Mouse (Mus musculus): Measurements from ENCODE around the gene Hspb6. TPM values are rescaled to one million over a fixed set of nuclear protein-coding genes. Genes with fewer than 3 reads are reported as not detected.

The Hspb6 gene
- polyA plus RNA-seq, 1 experiment from 2014 or later, result 4.4 TPM

DNA sequence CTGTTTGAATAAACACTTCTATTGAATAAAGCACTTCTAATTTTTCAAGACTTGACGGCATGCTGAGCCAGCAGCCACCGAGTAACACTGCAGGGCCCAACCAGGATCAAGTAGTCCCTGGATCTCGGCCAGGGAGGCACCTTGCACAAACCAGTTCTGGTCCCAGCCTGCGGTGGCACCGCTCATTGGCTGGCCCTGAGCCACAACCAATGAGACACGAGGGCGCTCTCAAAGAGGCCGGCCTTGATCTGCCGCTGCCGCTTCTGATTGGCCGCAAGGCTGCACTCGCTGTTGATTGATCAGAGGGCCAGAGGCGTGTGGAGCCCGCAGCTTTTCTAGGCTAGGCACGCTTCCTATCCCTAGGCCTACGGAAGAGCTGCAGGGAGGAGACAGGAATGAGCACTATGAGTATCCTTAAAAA is 48.0 kb downstream of the Hspb6 start:
- ATAC-seq (ENCODE audit: low read depth) (peak; percentile 97), DNase-seq (peak; percentile 81)
- Histone ChIP-seq H3K27ac (no peak overlapping the region), H3K4me2 (peak overlapping the region; percentile 50), H3K36me3 (no peaks in the 10 kb centered on the region), H3K9me3 (replicated peaks) (no peaks in the 10 kb centered on the region), H3K9ac (peak overlapping the region; percentile 49; the same call in 1 of the 2 replicates), H3K27me3 (peaks cover 4% of the 10 kb centered on the region; the same call in 1 of the 2 replicates), H3K4me1 (replicated peaks) (peaks cover 16% of the 10 kb centered on the region), H3K4me3 (replicated peaks) (no peak overlapping the region)
- WGBS (ENCODE audit: insufficient replicate concordance), result 3% methylated on average over 16 of the region's 16 CpGs

DNA sequence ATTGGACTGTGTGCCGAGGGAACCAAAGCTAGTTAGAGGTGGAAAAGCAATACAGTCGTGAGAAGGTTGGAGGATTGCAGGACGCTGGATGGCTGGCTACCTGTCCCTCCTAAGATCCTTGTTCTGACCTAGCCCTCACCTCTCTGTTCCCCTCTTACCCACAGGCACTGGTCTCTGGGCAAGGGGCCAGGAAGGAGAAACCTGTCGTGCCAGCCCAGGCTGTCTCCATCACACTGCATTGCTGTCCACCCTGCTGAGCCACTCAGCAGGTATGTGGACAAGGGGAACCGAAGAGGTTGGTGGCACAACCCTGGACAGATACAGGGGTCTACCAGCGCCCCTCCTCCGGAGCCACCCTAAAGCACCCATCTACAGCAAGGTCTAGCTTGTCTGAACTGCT is 48.7 kb downstream of the Hspb6 start:
- Histone ChIP-seq H3K4me2 (peak overlapping the region; percentile 50; the same call in 1 of the 2 replicates), H3K9me3 (replicated peaks) (no peaks in the 10 kb centered on the region), H3K4me1 (replicated peaks) (peaks cover 15% of the 10 kb centered on the region), H3K27ac (no peak overlapping the region), H3K27me3 (no peaks in the 10 kb centered on the region), H3K4me3 (replicated peaks) (no peak overlapping the region), H3K36me3 (no peaks in the 10 kb centered on the region), H3K9ac (peak overlapping the region; percentile 49; the same call in 1 of the 2 replicates)
- DNase-seq (no peak), ATAC-seq (ENCODE audit: low read depth) (no peak)
- WGBS (ENCODE audit: insufficient replicate concordance), result 70% methylated on average over 7 of the region's 7 CpGs

DNA sequence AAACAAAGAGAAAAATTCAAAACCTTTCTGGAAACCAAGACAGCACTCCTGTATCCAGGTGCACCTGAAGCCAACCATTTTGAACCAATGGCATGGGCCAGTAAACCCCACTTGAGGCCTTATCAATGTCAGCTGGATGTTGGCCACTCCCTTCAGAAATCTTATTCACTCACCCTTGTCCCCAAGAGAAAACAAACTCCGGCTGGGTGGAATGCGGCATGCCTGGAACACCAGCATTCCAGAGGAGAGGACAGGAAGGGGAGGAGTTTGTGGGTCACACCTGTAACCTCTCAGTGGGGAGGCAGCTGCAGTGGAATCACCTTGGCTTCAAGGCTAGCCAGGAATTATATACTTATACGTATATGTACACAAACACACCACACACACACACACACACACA is 50.6 kb downstream of the Hspb6 start:
- Histone ChIP-seq H3K4me1 (replicated peaks) (peaks cover 15% of the 10 kb centered on the region), H3K27ac (no peak overlapping the region), H3K4me3 (replicated peaks) (no peak overlapping the region), H3K9ac (no peak overlapping the region), H3K27me3 (0 out of 2 replicates have a peak, but pooled peaks cover 4% of the 10 kb centered on the region), H3K4me2 (no peak overlapping the region), H3K9me3 (replicated peaks) (no peaks in the 10 kb centered on the region), H3K36me3 (no peaks in the 10 kb centered on the region)
- DNase-seq (no peak), ATAC-seq (ENCODE audit: low read depth) (no peak)
- 42% methylated on average over 3 of the region's 3 CpGs for WGBS (ENCODE audit: insufficient replicate concordance)

DNA sequence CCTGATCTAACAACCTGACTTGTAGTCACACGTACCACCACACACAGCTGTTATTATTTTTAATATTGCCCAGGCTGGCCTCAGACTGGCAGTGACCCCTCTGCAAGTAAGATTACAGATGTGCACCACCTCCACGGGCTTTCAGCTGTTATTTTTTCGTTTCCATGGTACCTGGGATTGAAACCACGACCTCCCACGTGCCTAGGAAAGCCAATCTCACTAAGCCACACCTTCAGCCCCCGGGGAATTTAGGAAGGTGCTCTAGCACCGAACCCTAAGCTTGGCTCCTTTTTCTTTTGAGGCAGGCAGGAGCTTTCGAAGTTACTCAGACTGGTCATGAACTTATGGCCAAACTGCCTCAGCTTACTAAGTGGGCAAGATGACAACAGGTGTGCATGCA is 52.4 kb downstream of the Hspb6 start:
- ATAC-seq (ENCODE audit: low read depth), result no peak
- H3K27me3 ChIP-seq, result peaks cover 4% of the 10 kb centered on the region; the same call in 1 of the 2 replicates
- no peak overlapping the region for H3K4me2 ChIP-seq
- H3K27ac ChIP-seq, result no peak overlapping the region
- 46% methylated on average over 8 of the region's 8 CpGs for WGBS (ENCODE audit: insufficient replicate concordance)
- no peak overlapping the region for H3K9ac ChIP-seq
- peaks cover 14% of the 10 kb centered on the region for H3K4me1 ChIP-seq (replicated peaks)
- no peaks in the 10 kb centered on the region for H3K36me3 ChIP-seq
- no peak overlapping the region for H3K4me3 ChIP-seq (replicated peaks)
- DNase-seq, result no peak
- no peaks in the 10 kb centered on the region for H3K9me3 ChIP-seq (replicated peaks)

DNA sequence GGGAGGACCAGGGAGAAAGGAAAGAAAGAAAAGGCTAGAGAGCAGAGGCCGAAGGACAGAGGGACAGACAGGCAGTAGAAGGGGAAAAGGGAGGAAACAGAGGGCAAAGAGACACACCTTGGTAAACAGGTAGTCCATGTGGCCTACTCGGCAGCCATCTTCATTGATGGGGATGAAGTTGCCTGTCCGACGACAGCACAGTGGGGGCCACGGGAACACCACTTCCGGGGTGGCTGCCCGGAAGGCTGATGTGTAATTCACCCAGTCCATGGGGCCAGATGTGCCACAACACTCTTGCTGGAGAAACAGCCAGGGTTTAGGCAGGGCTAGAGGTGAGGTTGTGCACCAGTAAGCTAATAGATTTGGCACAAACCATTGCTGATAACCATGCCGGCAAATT is 53.0 kb downstream of the Hspb6 start:
- 76% methylated on average over 8 of the region's 8 CpGs for WGBS (ENCODE audit: insufficient replicate concordance)
- H3K27me3 ChIP-seq, result peaks cover 4% of the 10 kb centered on the region; the same call in 1 of the 2 replicates

More for the DNA sequence above, 53.0 kb downstream of the Hspb6 start:
- Histone ChIP-seq H3K4me1 (replicated peaks) (peaks cover 9% of the 10 kb centered on the region), H3K4me2 (no peak overlapping the region), H3K9ac (no peak overlapping the region), H3K9me3 (replicated peaks) (no peaks in the 10 kb centered on the region), H3K4me3 (replicated peaks) (no peak overlapping the region), H3K27ac (no peak overlapping the region), H3K36me3 (no peaks in the 10 kb centered on the region)
- ATAC-seq (ENCODE audit: low read depth) (no peak), DNase-seq (no peak)

Small RNAs within 50 kb of the gene (microRNA-seq; reads per million reads assigned to microRNA genes)
- 5.3 reads per million, percentile 13 among the genes with 10 or more reads in this experiment for gene Gm38670
- gene Mir3569, result not detected

Other genes starting within 250 kb of the Hspb6 start
- gene Alkbh6, start 243.5 kb upstream of the Hspb6 start, polyA plus RNA-seq (2015; fragmentation: Nextera tagmentation; extraction: Ambion mirVana), result 17.2 and 18.9 TPM in 2 replicates
- 6.1 and 8.8 TPM in 2 replicates for gene Syne4, start 237.4 kb upstream of the Hspb6 start, polyA plus RNA-seq (2015; fragmentation: Nextera tagmentation; extraction: Ambion mirVana)
- gene E130208F15Rik, start 230.4 kb upstream of the Hspb6 start, polyA plus RNA-seq (2015; fragmentation: Nextera tagmentation; extraction: Ambion mirVana), result 1.3 and 1.8 TPM in 2 replicates
- gene Sdhaf1, start 228.3 kb upstream of the Hspb6 start, polyA plus RNA-seq (2015; fragmentation: Nextera tagmentation; extraction: Ambion mirVana), result 6.4 and 6.6 TPM in 2 replicates
- gene Lrfn3, start 189.4 kb upstream of the Hspb6 start, polyA plus RNA-seq (2015; fragmentation: Nextera tagmentation; extraction: Ambion mirVana), result 1.4 and 1.5 TPM in 2 replicates
- gene Tyrobp, start 138.4 kb upstream of the Hspb6 start, polyA plus RNA-seq (2015; fragmentation: Nextera tagmentation; extraction: Ambion mirVana), result 65.8 and 80.0 TPM in 2 replicates
- 2.7 and 4.0 TPM in 2 replicates for gene Hcst, start 132.3 kb upstream of the Hspb6 start, polyA plus RNA-seq (2015; fragmentation: Nextera tagmentation; extraction: Ambion mirVana)
- gene Nfkbid, start 130.4 kb upstream of the Hspb6 start, polyA plus RNA-seq (2015; fragmentation: Nextera tagmentation; extraction: Ambion mirVana), result 1.2 TPM in 2 replicates
- 4.6 and 4.7 TPM in 2 replicates for gene Aplp1, start 106.6 kb upstream of the Hspb6 start, polyA plus RNA-seq (2015; fragmentation: Nextera tagmentation; extraction: Ambion mirVana)
- gene Kirrel2, start 94.5 kb upstream of the Hspb6 start, polyA plus RNA-seq (2015; fragmentation: Nextera tagmentation; extraction: Ambion mirVana), result 0.16 and 0.20 TPM in 2 replicates
- gene Nphs1, start 93.9 kb upstream of the Hspb6 start, polyA plus RNA-seq (2015; fragmentation: Nextera tagmentation; extraction: Ambion mirVana), result 0.13 and 0.17 TPM in 2 replicates
- 28.1 and 28.6 TPM in 2 replicates for gene Prodh2, start 58.6 kb upstream of the Hspb6 start, polyA plus RNA-seq (2015; fragmentation: Nextera tagmentation; extraction: Ambion mirVana)
- 2.0 and 2.3 TPM in 2 replicates for gene Arhgap33, start 17.1 kb upstream of the Hspb6 start, polyA plus RNA-seq (2015; fragmentation: Nextera tagmentation; extraction: Ambion mirVana)
- gene Proser3, start 121 bp downstream of the Hspb6 start, polyA plus RNA-seq (2015; fragmentation: Nextera tagmentation; extraction: Ambion mirVana), result 1.8 and 2.3 TPM in 2 replicates
- 25.3 and 31.9 TPM in 2 replicates for gene Lin37, start 7.7 kb downstream of the Hspb6 start, polyA plus RNA-seq (2015; fragmentation: Nextera tagmentation; extraction: Ambion mirVana)
- gene U2af1l4, start 11.1 kb downstream of the Hspb6 start, polyA plus RNA-seq (2015; fragmentation: Nextera tagmentation; extraction: Ambion mirVana), result 49.4 TPM in 2 replicates
- gene Gm49396, start 11.2 kb downstream of the Hspb6 start, polyA plus RNA-seq (2015; fragmentation: Nextera tagmentation; extraction: Ambion mirVana), result 3.4 and 3.8 TPM in 2 replicates
- gene Psenen, start 11.4 kb downstream of the Hspb6 start, polyA plus RNA-seq (2015; fragmentation: Nextera tagmentation; extraction: Ambion mirVana), result 80.1 and 81.3 TPM in 2 replicates
- gene Igflr1, start 13.2 kb downstream of the Hspb6 start, polyA plus RNA-seq (2015; fragmentation: Nextera tagmentation; extraction: Ambion mirVana), result 1.6 and 2.1 TPM in 2 replicates
- gene Kmt2b, start 36.5 kb downstream of the Hspb6 start, polyA plus RNA-seq (2015; fragmentation: Nextera tagmentation; extraction: Ambion mirVana), result 2.8 and 3.8 TPM in 2 replicates
- 0.09 and 0.20 TPM in 2 replicates for gene Zbtb32, start 46.7 kb downstream of the Hspb6 start, polyA plus RNA-seq (2015; fragmentation: Nextera tagmentation; extraction: Ambion mirVana)
- gene Upk1a, start 60.7 kb downstream of the Hspb6 start, polyA plus RNA-seq (2015; fragmentation: Nextera tagmentation; extraction: Ambion mirVana), result 0.09 and 0.50 TPM in 2 replicates
- 690 and 705 TPM in 2 replicates for gene Cox6b1, start 74.0 kb downstream of the Hspb6 start, polyA plus RNA-seq (2015; fragmentation: Nextera tagmentation; extraction: Ambion mirVana)
- 0.09 TPM in 1 of 2 replicates, not detected in the other for gene Etv2, start 83.7 kb downstream of the Hspb6 start, polyA plus RNA-seq (2015; fragmentation: Nextera tagmentation; extraction: Ambion mirVana)
- gene Rbm42, start 98.1 kb downstream of the Hspb6 start, polyA plus RNA-seq (2015; fragmentation: Nextera tagmentation; extraction: Ambion mirVana), result 58.0 and 59.4 TPM in 2 replicates
- gene Haus5, start 112.8 kb downstream of the Hspb6 start, polyA plus RNA-seq (2015; fragmentation: Nextera tagmentation; extraction: Ambion mirVana), result 38.2 and 38.7 TPM in 2 replicates
- not detected in 2 replicates for gene Pmis2, start 119.4 kb downstream of the Hspb6 start, polyA plus RNA-seq (2015; fragmentation: Nextera tagmentation; extraction: Ambion mirVana)
- 0.34 and 0.37 TPM in 2 replicates for gene 2200002J24Rik, start 146.7 kb downstream of the Hspb6 start, polyA plus RNA-seq (2015; fragmentation: Nextera tagmentation; extraction: Ambion mirVana)
- gene Atp4a, start 160.0 kb downstream of the Hspb6 start, polyA plus RNA-seq (2015; fragmentation: Nextera tagmentation; extraction: Ambion mirVana), result 1.1 and 1.7 TPM in 2 replicates
- gene Tmem147, start 177.4 kb downstream of the Hspb6 start, polyA plus RNA-seq (2015; fragmentation: Nextera tagmentation; extraction: Ambion mirVana), result 108 and 121 TPM in 2 replicates
- not detected in 2 replicates for gene Gapdhs, start 191.5 kb downstream of the Hspb6 start, polyA plus RNA-seq (2015; fragmentation: Nextera tagmentation; extraction: Ambion mirVana)
- 0.08 and 0.22 TPM in 2 replicates for gene Sbsn, start 199.3 kb downstream of the Hspb6 start, polyA plus RNA-seq (2015; fragmentation: Nextera tagmentation; extraction: Ambion mirVana)
- 0.17 TPM in 1 of 2 replicates, not detected in the other for gene Dmkn, start 211.6 kb downstream of the Hspb6 start, polyA plus RNA-seq (2015; fragmentation: Nextera tagmentation; extraction: Ambion mirVana)
- 0.27 TPM in 1 of 2 replicates, not detected in the other for gene Krtdap, start 235.7 kb downstream of the Hspb6 start, polyA plus RNA-seq (2015; fragmentation: Nextera tagmentation; extraction: Ambion mirVana)

Measured in liver, embryonic 13.5 days (tissue).